ENCODE assay signal across 9 mouse cellular contexts in the genomic region with DNA sequence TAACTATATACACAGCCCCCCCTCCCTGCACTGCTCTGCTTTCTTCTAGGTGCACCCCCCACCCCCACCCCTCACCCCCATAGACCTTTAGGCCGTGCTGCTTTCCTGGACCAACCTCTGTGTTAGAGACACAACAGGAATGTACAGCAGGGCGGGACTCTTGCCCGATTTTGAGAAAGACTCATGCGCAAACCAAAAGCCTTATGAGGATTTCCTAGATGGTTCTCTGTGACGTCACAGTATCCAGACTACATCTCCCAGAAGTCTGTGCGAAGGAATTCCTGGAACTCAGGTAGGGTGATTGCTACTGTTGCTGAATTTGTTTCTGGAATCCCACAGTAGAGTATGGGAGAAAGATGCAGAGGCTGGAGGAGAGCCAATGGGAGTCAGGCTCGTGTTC. TPM values are rescaled to one million over a fixed set of nuclear protein-coding genes. Genes with fewer than 3 reads are reported as not detected.
DNase-seq lines count a peak whose midpoint lies in the region; ATAC-seq and TF ChIP-seq lines count a peak whose summit lies in the region.
"Had no signal": no experiment of that assay in that cellular context is flagged by ENCODE, and none has a peak within 500 bp of the region (broad histone marks: within the 10 kb centered on the region; RNA-seq: fewer than 3 reads in every experiment).

Gene Zfp458, minus strand, starts transcription at position 153 of the 400 bp plus-strand sequence.

- H3K4me3 ChIP-seq in hindbrain, embryonic 11.5 days (ENCODE audit: low read depth, low read length), result no peak within 1 kb of the TSS
- no peak within 1 kb of the TSS for H3K4me3 ChIP-seq in hindbrain, embryonic 12.5 days
- no peak within 1 kb of the TSS for H3K4me3 ChIP-seq in kidney, postnatal 0 days (replicated peaks; ENCODE audit: low read depth, low read length)

- no peak within 1 kb of the TSS for H3K27ac ChIP-seq in hindbrain, embryonic 11.5 days (ENCODE audit: low read depth, low read length)
- no peak within 1 kb of the TSS for H3K27ac ChIP-seq in hindbrain, embryonic 12.5 days
- H3K27ac ChIP-seq in kidney, postnatal 0 days, result no peak within 1 kb of the TSS
- H3K27ac ChIP-seq: macrophage had no signal

- DNase-seq in hindbrain, embryonic 11.5 days (ENCODE audit: low spot score), result peak; percentile 3
- DNase-seq in c-Kit-negative CD71-positive TER-119-positive erythroid progenitor cells, embryonic 14.5 days (ENCODE audit: low read depth, low spot score), result peak; percentile 16
- peak; percentile 12 for DNase-seq in kidney, postnatal 0 days (ENCODE audit: low spot score)
- DNase-seq in lung, adult 18-20 months, result peak; percentile 28 to 59
- no peak for DNase-seq in cerebellum, postnatal 25 days
- no peak for DNase-seq in cerebellum, postnatal 4 days (ENCODE audit: low spot score in 2 of 2)

- no peak for TF ChIP-seq CTCF in kidney, postnatal 0 days (IDR thresholded peaks at IDR 0.05; ENCODE audit: low read depth)

- WGBS in hindbrain, embryonic 11.5 days, result 51% methylated on average over 7 of the region's 7 CpGs
- WGBS in hindbrain, embryonic 12.5 days, result 47% methylated on average over 7 of the region's 7 CpGs
- 33% methylated on average over 7 of the region's 7 CpGs for WGBS in kidney, postnatal 0 days

- no peak within 1 kb of the TSS for H3K4me2 ChIP-seq in hindbrain, embryonic 11.5 days (replicated peaks; ENCODE audit: low read depth, low read length)
- no peak within 1 kb of the TSS for H3K4me2 ChIP-seq in hindbrain, embryonic 12.5 days (replicated peaks)
- H3K4me2 ChIP-seq in kidney, postnatal 0 days (ENCODE audit: low read length), result no peak within 1 kb of the TSS

- H3K27me3 ChIP-seq in hindbrain, embryonic 11.5 days (ENCODE audit: control insufficient read depth, insufficient read depth, low read length), result no peaks in the 10 kb centered on the region
- H3K27me3 ChIP-seq in hindbrain, embryonic 12.5 days, result no peaks in the 10 kb centered on the region
- no peaks in the 10 kb centered on the region for H3K27me3 ChIP-seq in kidney, postnatal 0 days (ENCODE audit: insufficient read depth, low read length)

- no peaks in the 10 kb centered on the region for H3K36me3 ChIP-seq in hindbrain, embryonic 11.5 days (ENCODE audit: control insufficient read depth, insufficient read depth, low read length)
- H3K36me3 ChIP-seq in hindbrain, embryonic 12.5 days, result no peaks in the 10 kb centered on the region
- H3K36me3 ChIP-seq in kidney, postnatal 0 days (ENCODE audit: insufficient read depth, low read length), result no peaks in the 10 kb centered on the region

- H3K4me1 ChIP-seq in hindbrain, embryonic 11.5 days (replicated peaks; ENCODE audit: control insufficient read depth, insufficient read depth, low read length), result no peaks in the 10 kb centered on the region
- H3K4me1 ChIP-seq in hindbrain, embryonic 12.5 days, result no peaks in the 10 kb centered on the region
- no peaks in the 10 kb centered on the region for H3K4me1 ChIP-seq in kidney, postnatal 0 days (replicated peaks; ENCODE audit: insufficient read depth, low read length)

- H3K9ac ChIP-seq in hindbrain, embryonic 11.5 days (ENCODE audit: low read depth, low read length), result no peak within 1 kb of the TSS
- no peak within 1 kb of the TSS for H3K9ac ChIP-seq in hindbrain, embryonic 12.5 days
- no peak within 1 kb of the TSS for H3K9ac ChIP-seq in kidney, postnatal 0 days (ENCODE audit: low read depth, low read length)

- no peak for ATAC-seq in hindbrain, embryonic 11.5 days (ENCODE audit: low FRiP score)
- ATAC-seq in hindbrain, embryonic 12.5 days (ENCODE audit: low FRiP score), result no peak
- peak; percentile 54 for ATAC-seq in kidney, postnatal 0 days (replicated peaks; ENCODE audit: low FRiP score, low read depth)
- ATAC-seq in activated CD4-positive, CD25-positive, alpha-beta regulatory T cell, adult 4 months, result no peak

- H3K9me3 ChIP-seq in hindbrain, embryonic 11.5 days (ENCODE audit: control insufficient read depth, low read length), result no peaks in the 10 kb centered on the region
- H3K9me3 ChIP-seq in hindbrain, embryonic 12.5 days (replicated peaks), result no peaks in the 10 kb centered on the region
- H3K9me3 ChIP-seq in kidney, postnatal 0 days (replicated peaks; ENCODE audit: low read length), result no peaks in the 10 kb centered on the region

RNA-seq across cellular contexts. Expression of gene Zfp458, which starts in this region (rescaled TPM):
- polyA plus RNA-seq in hindbrain, embryonic 11.5 days (2014; fragmentation: Nextera tagmentation; extraction: Ambion mirVana), result 2.9 and 4.0 TPM in 2 replicates
- polyA plus RNA-seq in hindbrain, embryonic 12.5 days (2016; fragmentation: Nextera tagmentation; extraction: Ambion mirVana), result 3.8 and 4.6 TPM in 2 replicates
- polyA plus RNA-seq in kidney, postnatal 0 days (2015; fragmentation: Nextera tagmentation; extraction: Ambion mirVana), result 1.8 and 1.9 TPM in 2 replicates
- 1 to 10 TPM; 2.2 to 2.4 TPM for polyA plus RNA-seq in activated CD4-positive, CD25-positive, alpha-beta regulatory T cell, adult 4 months (2017; shearing (Covaris generic))

Comparison
In these comparisons a context has a peak if more than half of its experiments do, and no peak if none do; other contexts are left out.
1. DNase-seq: peak in hindbrain, embryonic 11.5 days (single experiment), c-Kit-negative CD71-positive TER-119-positive erythroid progenitor cells, embryonic 14.5 days (single experiment), kidney, postnatal 0 days (single experiment) and lung, adult 18-20 months (2 of 2); none in cerebellum, postnatal 25 days (0 of 2) and cerebellum, postnatal 4 days (0 of 2).